Mouse (Mus musculus): Measurements from ENCODE around the gene Chaf1b. TPM values are rescaled to one million over a fixed set of nuclear protein-coding genes. Genes with fewer than 3 reads are reported as not detected.

Gene Chaf1b
- polyA plus RNA-seq, 1 experiment from 2014 or later, result 71.6 TPM

DNA sequence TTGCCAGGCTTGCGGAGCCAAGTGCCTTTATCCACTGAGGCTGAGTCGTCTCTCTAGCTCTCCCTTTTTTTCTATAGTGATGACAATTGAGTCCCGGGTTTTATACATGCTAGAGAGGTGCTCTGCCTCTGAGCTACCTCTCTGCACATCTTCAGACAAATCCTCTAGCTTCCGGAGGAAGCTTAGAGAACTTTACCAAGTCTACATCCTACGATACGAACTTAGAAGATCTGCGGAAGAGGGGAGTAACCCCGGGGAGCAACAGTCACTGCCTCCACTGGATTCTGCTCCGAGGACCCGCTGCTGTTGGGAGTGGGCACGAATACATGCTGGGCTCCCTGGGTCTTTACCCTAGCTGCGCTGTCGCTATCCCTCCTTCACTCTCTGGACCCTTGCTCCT is 50.9 kb downstream of the Chaf1b start:
- Histone ChIP-seq H3K27ac (replicated peaks) (no peak overlapping the region), H3K9me3 (no peaks in the 10 kb centered on the region), H3K4me2 (replicated peaks) (no peak overlapping the region), H3K9ac (replicated peaks) (no peak overlapping the region), H3K4me1 (0 out of 2 replicates have a peak, but pooled peaks cover 2% of the 10 kb centered on the region), H3K27me3 (peaks cover 50% of the 10 kb centered on the region), H3K4me3 (no peak overlapping the region), H3K36me3 (no peaks in the 10 kb centered on the region)
- ATAC-seq (ENCODE audit: low FRiP score, low read depth), result no peak
- 23% methylated on average over 13 of the region's 13 CpGs for WGBS

DNA sequence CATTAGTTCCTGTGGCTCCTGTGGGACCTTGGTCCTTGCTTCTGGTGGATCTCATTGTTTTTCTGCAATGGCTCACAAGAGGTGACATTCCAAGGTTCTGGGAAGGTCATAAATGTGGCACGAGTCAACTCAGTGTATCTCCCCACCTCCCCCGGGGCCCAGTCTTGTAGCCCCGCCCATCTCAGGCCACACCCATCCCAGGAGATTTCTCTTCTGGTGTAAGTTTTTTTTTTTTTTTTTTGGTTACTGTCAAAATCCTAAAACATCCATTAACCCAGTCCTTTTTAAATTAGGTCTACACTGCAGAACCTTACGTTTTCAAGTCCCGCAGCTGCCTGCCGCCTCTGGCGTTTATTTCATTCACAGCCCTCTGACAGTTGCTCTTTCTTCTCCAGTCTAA is 51.3 kb downstream of the Chaf1b start:
- Histone ChIP-seq H3K4me2 (replicated peaks) (no peak overlapping the region), H3K4me1 (0 out of 2 replicates have a peak, but pooled peaks cover 2% of the 10 kb centered on the region), H3K9me3 (no peaks in the 10 kb centered on the region), H3K4me3 (no peak overlapping the region), H3K36me3 (no peaks in the 10 kb centered on the region), H3K9ac (replicated peaks) (no peak overlapping the region), H3K27me3 (peaks cover 50% of the 10 kb centered on the region), H3K27ac (replicated peaks) (no peak overlapping the region)
- WGBS, result 28% methylated on average over 7 of the region's 7 CpGs
- no peak for ATAC-seq (ENCODE audit: low FRiP score, low read depth)

DNA sequence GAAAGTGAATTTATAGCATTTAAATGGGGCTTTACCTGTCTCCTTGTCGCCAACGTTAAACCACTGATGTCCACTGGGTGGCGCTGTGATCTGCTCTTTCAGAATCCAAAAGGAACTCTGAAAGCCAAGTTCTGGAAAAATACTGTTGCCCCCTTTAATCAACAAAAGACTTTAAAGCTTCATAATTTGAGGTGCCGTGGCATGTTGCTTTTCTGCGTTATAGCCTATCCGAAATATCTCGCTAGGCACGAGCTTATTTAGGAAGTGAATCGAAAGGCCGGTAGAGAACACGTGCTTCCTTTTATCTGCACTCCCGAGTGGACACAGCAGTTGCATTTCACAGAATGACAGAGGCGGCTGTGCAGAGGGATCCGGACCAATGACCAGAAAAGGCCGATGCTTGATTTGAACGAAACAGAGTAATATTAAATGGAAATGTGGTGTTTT is 54.7 kb downstream of the Chaf1b start:
- Histone ChIP-seq H3K9ac (replicated peaks) (no peak overlapping the region), H3K36me3 (no peaks in the 10 kb centered on the region), H3K27ac (replicated peaks) (no peak overlapping the region), H3K9me3 (no peaks in the 10 kb centered on the region), H3K27me3 (peaks cover 53% of the 10 kb centered on the region), H3K4me3 (peak overlapping the region; percentile 24), H3K4me1 (0 out of 2 replicates have a peak, but pooled peaks cover 2% of the 10 kb centered on the region), H3K4me2 (replicated peaks) (peak overlapping the region; percentile 52)
- ATAC-seq (ENCODE audit: low FRiP score, low read depth), result no peak
- 8% methylated on average over 16 of the region's 16 CpGs for WGBS

DNA sequence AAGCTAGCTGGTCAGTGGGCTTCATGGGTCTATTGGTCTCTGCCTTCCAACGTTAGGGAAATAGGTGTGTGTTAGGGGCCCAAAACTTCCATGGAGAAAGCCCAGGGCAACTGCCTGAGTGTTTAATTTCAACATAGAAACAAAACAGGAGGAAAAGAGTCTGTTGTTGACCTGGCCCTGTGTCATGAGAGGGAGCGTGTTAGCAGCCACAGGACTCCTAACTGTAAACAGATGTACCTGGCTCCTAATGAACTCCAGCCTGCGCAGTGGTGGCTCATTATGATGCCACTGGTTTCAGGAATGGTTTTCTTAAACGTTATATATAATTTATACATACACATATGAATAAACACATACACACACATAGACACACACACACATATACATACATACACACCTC is 56.3 kb downstream of the Chaf1b start:
- Histone ChIP-seq H3K9ac (replicated peaks) (no peak overlapping the region), H3K9me3 (no peaks in the 10 kb centered on the region), H3K36me3 (no peaks in the 10 kb centered on the region), H3K4me1 (0 out of 2 replicates have a peak, but pooled peaks cover 2% of the 10 kb centered on the region), H3K4me3 (no peak overlapping the region), H3K27me3 (peaks cover 42% of the 10 kb centered on the region), H3K4me2 (replicated peaks) (no peak overlapping the region), H3K27ac (replicated peaks) (no peak overlapping the region)
- WGBS, result 75% methylated on average over 4 of the region's 4 CpGs
- ATAC-seq (ENCODE audit: low FRiP score, low read depth), result no peak

DNA sequence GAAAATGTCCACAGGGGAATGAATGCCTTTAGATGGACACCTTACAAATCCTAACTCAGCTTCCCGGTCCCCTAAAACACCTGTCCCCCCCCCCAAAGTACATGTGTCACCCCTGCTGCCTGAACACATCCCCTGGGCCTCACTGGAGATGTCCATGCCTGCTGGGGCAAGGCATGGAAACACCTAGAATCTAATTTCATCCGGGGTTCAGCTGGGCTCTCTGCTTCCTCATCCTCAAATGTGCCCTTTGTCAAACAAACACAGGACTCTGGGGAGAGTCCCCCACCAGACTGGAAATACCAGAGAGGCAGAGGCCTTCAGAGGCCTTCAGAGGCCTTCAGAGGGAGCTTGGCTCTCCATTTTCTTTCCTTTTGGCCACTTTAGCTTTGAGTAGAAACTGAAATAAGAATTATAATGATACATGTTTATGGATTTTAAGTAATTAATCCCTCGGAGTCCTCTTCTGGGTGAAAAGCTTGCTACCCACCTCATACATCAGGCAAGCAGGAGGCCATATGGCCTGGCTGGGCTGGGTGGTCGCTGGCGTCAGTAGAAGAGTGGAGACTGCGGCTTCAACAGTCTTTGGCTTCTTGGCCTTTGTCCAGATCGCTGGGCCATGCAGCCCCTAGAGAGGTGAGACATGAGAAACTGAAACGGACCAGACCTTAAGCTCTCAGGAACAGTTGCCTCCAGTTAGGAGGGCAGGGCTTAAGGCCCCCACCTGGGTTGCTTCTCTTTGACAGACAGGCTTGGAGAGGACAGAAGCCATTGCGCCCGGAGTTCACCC is 58.3 kb downstream of the Chaf1b start:
- WGBS, result 80% methylated on average over 10 of the region's 10 CpGs
- ATAC-seq (ENCODE audit: low FRiP score, low read depth), result no peak
- Histone ChIP-seq H3K4me1 (0 out of 2 replicates have a peak, but pooled peaks cover 2% of the 10 kb centered on the region), H3K36me3 (no peaks in the 10 kb centered on the region), H3K9me3 (no peaks in the 10 kb centered on the region), H3K4me2 (replicated peaks) (no peak overlapping the region), H3K4me3 (no peak overlapping the region), H3K27me3 (peaks cover 22% of the 10 kb centered on the region), H3K9ac (replicated peaks) (no peak overlapping the region), H3K27ac (replicated peaks) (no peak overlapping the region)

DNA sequence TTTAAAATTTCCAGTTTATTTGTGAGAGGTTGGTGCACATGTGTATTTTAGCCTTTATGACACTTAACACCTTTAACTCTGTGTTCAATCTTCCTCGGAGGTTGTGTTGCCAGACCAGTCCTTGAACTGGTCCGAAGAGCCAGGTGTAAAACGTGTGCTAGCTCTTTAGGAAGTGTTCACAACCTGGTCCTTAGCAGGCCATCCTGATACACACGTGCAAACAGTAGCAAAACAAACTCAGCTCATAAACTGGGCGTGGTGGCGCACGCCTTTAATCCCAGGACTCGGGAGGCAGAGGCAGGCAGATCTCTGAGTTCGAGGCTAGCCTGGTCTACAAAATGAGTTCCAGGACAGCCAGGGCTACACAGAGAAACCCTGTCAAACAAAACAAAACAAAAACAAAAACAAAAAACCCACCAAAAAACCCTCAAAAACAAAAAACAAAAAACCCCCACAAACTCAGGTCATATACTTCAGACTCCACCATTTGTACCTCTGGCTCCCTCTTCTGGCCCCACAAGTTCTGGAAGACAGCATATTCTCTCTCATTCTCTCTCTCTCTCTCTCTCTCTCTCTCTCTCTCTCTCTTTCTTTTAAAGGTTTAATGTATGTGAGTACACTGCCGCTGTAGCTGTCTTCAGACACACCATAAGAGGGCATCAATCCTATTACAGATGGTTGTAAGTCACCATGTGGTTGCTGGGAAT is 59.2 kb downstream of the Chaf1b start:
- H3K4me2 ChIP-seq (replicated peaks), result no peak overlapping the region
- no peak overlapping the region for H3K27ac ChIP-seq (replicated peaks)
- H3K9me3 ChIP-seq, result no peaks in the 10 kb centered on the region
- no peak overlapping the region for H3K4me3 ChIP-seq
- no peak for ATAC-seq (ENCODE audit: low FRiP score, low read depth)
- WGBS, result 87% methylated on average over 10 of the region's 10 CpGs
- no peaks in the 10 kb centered on the region for H3K36me3 ChIP-seq
- no peak overlapping the region for H3K9ac ChIP-seq (replicated peaks)
- H3K4me1 ChIP-seq, result 0 out of 2 replicates have a peak, but pooled peaks cover 2% of the 10 kb centered on the region
- H3K27me3 ChIP-seq, result peaks cover 12% of the 10 kb centered on the region

DNA sequence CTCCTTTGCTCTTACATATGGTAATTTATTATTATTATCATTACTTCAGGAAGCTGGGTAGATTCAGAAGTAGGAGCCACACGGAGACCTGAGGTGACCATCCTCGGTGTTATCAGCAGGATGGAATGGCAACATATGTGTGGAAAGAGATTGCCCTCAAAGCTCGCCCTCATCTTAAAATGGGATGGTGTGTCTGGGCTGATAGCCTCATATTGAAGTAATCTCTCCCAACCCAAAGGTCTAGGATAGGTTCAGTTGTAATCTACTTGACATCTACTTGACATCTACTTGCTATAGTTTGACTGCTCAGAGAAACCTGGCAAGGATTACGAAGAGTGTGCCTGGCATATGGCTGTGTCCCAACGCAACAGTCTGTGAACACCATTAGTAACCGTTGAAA is 60.6 kb downstream of the Chaf1b start:
- Histone ChIP-seq H3K36me3 (no peaks in the 10 kb centered on the region), H3K4me3 (no peak overlapping the region), H3K4me1 (no peaks in the 10 kb centered on the region), H3K27me3 (peaks cover 8% of the 10 kb centered on the region), H3K9me3 (no peaks in the 10 kb centered on the region), H3K4me2 (replicated peaks) (no peak overlapping the region), H3K9ac (replicated peaks) (no peak overlapping the region), H3K27ac (replicated peaks) (no peak overlapping the region)
- ATAC-seq (ENCODE audit: low FRiP score, low read depth), result no peak
- 87% methylated on average over 6 of the region's 6 CpGs for WGBS

DNA sequence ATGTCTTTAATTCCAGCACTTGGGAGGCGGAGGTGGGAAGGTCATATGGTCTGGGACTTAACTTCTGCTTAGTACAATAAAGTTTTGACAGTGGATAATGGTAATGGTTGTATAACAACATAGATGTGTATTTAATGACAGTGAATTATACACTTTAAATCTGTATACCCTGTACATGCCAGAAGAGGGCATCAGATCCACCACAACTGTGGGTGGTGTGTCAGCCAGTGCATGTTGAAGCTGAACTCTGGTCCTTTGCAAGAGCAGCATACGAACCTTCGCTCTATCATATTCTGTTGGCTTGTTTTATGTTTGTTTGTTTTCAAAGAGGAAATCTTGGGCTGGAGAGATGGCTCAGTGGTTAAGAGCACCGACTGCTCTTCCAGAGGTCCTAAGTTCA is 63.7 kb downstream of the Chaf1b start:
- Histone ChIP-seq H3K4me1 (no peaks in the 10 kb centered on the region), H3K9me3 (no peaks in the 10 kb centered on the region), H3K27ac (replicated peaks) (no peak overlapping the region), H3K4me3 (no peak overlapping the region), H3K36me3 (no peaks in the 10 kb centered on the region), H3K9ac (replicated peaks) (no peak overlapping the region), H3K4me2 (replicated peaks) (no peak overlapping the region), H3K27me3 (no peaks in the 10 kb centered on the region; the same call in none of the 2 replicates)
- 92% methylated on average over 4 of the region's 4 CpGs for WGBS
- ATAC-seq (ENCODE audit: low FRiP score, low read depth), result no peak

Other genes starting within 250 kb of the Chaf1b start
- gene Cbr3, start 200.7 kb upstream of the Chaf1b start, polyA plus RNA-seq (2016; fragmentation: Nextera tagmentation; extraction: Ambion mirVana), result 0.59 and 0.65 TPM in 2 replicates
- gene Dop1b, start 172.0 kb upstream of the Chaf1b start, polyA plus RNA-seq (2016; fragmentation: Nextera tagmentation; extraction: Ambion mirVana), result 21.7 and 21.9 TPM in 2 replicates
- 34.6 and 40.0 TPM in 2 replicates for gene Morc3, start 51.8 kb upstream of the Chaf1b start, polyA plus RNA-seq (2016; fragmentation: Nextera tagmentation; extraction: Ambion mirVana)
- not detected in 2 replicates for gene Cldn14, start 124.9 kb downstream of the Chaf1b start, polyA plus RNA-seq (2016; fragmentation: Nextera tagmentation; extraction: Ambion mirVana)
- 0.83 and 2.0 TPM in 2 replicates for gene Sim2, start 201.0 kb downstream of the Chaf1b start, polyA plus RNA-seq (2016; fragmentation: Nextera tagmentation; extraction: Ambion mirVana)